In the genomic region with DNA sequence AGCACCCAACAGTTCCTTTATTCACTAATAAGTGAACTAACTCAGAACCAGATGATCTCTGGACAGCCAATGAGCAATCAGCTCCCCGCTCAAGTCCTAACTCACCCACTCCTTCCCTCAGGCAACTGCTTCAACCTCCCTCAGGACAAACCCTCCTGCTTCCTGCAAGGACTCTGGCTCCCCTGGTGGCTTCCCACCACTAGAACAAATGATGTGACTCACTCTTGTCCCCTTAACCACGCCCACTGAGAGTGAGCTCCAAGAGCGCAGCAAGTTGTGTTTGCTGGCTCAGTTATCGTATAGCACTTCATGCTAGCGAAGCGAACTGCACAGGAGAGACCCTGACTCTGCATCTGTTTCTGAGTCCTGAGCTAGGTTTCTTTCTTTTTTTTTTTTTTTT, we compare ENCODE assay signal across 16 mouse cellular contexts.
A peak's percentile ranks its signal among the peaks of the same experiment; 100 is the strongest.
DNase-seq lines count a peak whose midpoint lies in the region; ATAC-seq and TF ChIP-seq lines count a peak whose summit lies in the region.
"Had no signal": no experiment of that assay in that cellular context is flagged by ENCODE, and none has a peak within 500 bp of the region (broad histone marks: within the 10 kb centered on the region; RNA-seq: fewer than 3 reads in every experiment).

No protein-coding gene starts in this region.

- H3K9me3 ChIP-seq in E14TG2a.4 (ENCODE audit: low read length) = no peaks in the 10 kb centered on the region

- no peaks in the 10 kb centered on the region for H3K27me3 ChIP-seq in E14TG2a.4 (ENCODE audit: insufficient read depth, low read length)

- H3K4me1 ChIP-seq in E14TG2a.4 (replicated peaks; ENCODE audit: low read depth, low read length) = peaks cover 16% of the 10 kb centered on the region

- peak; percentile 29 for DNase-seq in adrenal gland, adult 2 months
- DNase-seq in adrenal gland, postnatal 25 days = no peak
- DNase-seq in layer of hippocampus, adult 2 months (ENCODE audit: low spot score in 2 of 2) = no peak
- DNase-seq in layer of hippocampus, adult 11-12 months (ENCODE audit: low spot score) = no peak
- peak; percentile 72 for DNase-seq in brain, adult 2 months (ENCODE audit: low read depth, low spot score)
- DNase-seq: cerebellum, postnatal 36 days; heart, postnatal 14 days; kidney, postnatal 10 days; lung, postnatal 14 days; midbrain, embryonic 14.5 days; thymus, adult 2 months had no signal

- H3K27ac ChIP-seq in layer of hippocampus, adult 2 months = no peak overlapping the region
- H3K27ac ChIP-seq: hindbrain, postnatal 0 days had no signal

- ATAC-seq in activated CD4-positive, CD25-positive, alpha-beta regulatory T cell, adult 4 months = no peak
- no peak for ATAC-seq in erythroid progenitor cell, adult 5-6 weeks (replicated peaks; ENCODE audit: low FRiP score, poor library complexity, severe bottlenecking)
- ATAC-seq: forebrain, embryonic 16.5 days; hindbrain, postnatal 0 days had no signal

- TF ChIP-seq CTCF in layer of hippocampus, adult 2 months (conservative IDR thresholded peaks at IDR 0.05) = peak; percentile 20; the same call in 1 of the 2 replicates
- TF ChIP-seq CTCF in E14TG2a.4 (conservative IDR thresholded peaks at IDR 0.05; ENCODE audit: low read length) = 0 out of 2 replicates have a peak, but pooled peaks have one; percentile 15

- H3K4me3 ChIP-seq in layer of hippocampus, adult 2 months = no peak overlapping the region
- no peak overlapping the region for H3K4me3 ChIP-seq in E14TG2a.4 (replicated peaks; ENCODE audit: low read length)

- H3K36me3 ChIP-seq in E14TG2a.4 (ENCODE audit: insufficient read depth, low read length) = peaks cover 75% of the 10 kb centered on the region

Comparison
In these comparisons a context has a peak if more than half of its experiments do, and no peak if none do; other contexts are left out.
1. DNase-seq: peak in adrenal gland, adult 2 months (single experiment) and brain, adult 2 months (single experiment); none in adrenal gland, postnatal 25 days (single experiment), layer of hippocampus, adult 2 months (0 of 2) and layer of hippocampus, adult 11-12 months (single experiment).